Mouse (Mus musculus): ENCODE results near the gene Prss35.

Prss35 gene

GRCm38 (mm10) chr9:86798686-86799085 is 55.2 kb downstream of the Prss35 start:
- no peak for DNase-seq (ENCODE audit: low read depth, low spot score)

GRCm38 (mm10) chr9:86799099-86799498 is 55.6 kb downstream of the Prss35 start:
- DNase-seq (ENCODE audit: low read depth, low spot score): no peak

- DNase-seq (ENCODE audit: low read depth, low spot score): no peak
Measured at GRCm38 (mm10) chr9:86800600-86801163, 57.2 kb downstream of the Prss35 start.
